Mouse (Mus musculus) mouse trophoblast stem cell (cell line): ENCODE measurements at regions not wholly inside any gene's neighbourhood (a gene's known extent, or its start where the extent isn't known, plus 50 kb on each side); places are given as distances from the start of the nearest gene placed in this dataset.

Experiments used
- in situ Hi-C, 2 experiments: fragments of 300-500 bp; cut with MseI, MboI; formaldehyde crosslinking; loops; 2 replicates in 1 of 2; 3 replicates in 1 of 2; pipeline ENCODE4 v1.15.1; 2025

GRCm38 (mm10) chr5:112012505-112013164, 239.7 kb downstream of the Cryba4 start:
- in situ Hi-C loops: no loop called here

GRCm38 (mm10) chr5:112018925-112019324, 233.4 kb downstream of the Cryba4 start:
- in situ Hi-C loops: no loop called here

- in situ Hi-C loops: no loop called here
Observed at GRCm38 (mm10) chr5:112020882-112021281, 231.4 kb downstream of the Cryba4 start.

GRCm38 (mm10) chr5:112029955-112030354, 222.4 kb downstream of the Cryba4 start:
- in situ Hi-C loops: no loop called here

GRCm38 (mm10) chr5:112032036-112032435, 220.3 kb downstream of the Cryba4 start:
- in situ Hi-C loops: no loop called here

GRCm38 (mm10) chr5:112035426-112035825, 216.9 kb downstream of the Cryba4 start:
- in situ Hi-C loops: no loop called here

GRCm38 (mm10) chr5:112037080-112037479, 215.2 kb downstream of the Cryba4 start:
- in situ Hi-C loops: no loop called here

GRCm38 (mm10) chr5:112039645-112040372, 212.5 kb downstream of the Cryba4 start:
- in situ Hi-C loops: no loop called here

- in situ Hi-C loops: no loop called here
Observed at GRCm38 (mm10) chr5:112040678-112041077, 211.6 kb downstream of the Cryba4 start.

GRCm38 (mm10) chr5:112041285-112041684, 211.0 kb downstream of the Cryba4 start:
- in situ Hi-C loops: no loop called here

GRCm38 (mm10) chr5:112042236-112042635, 210.1 kb downstream of the Cryba4 start:
- in situ Hi-C loops: no loop called here

GRCm38 (mm10) chr5:112050046-112050782, 202.1 kb downstream of the Cryba4 start:
- in situ Hi-C loops: no loop called here

GRCm38 (mm10) chr5:112050906-112051305, 201.4 kb downstream of the Cryba4 start:
- in situ Hi-C loops: no loop called here

GRCm38 (mm10) chr5:112051786-112052185, 200.5 kb downstream of the Cryba4 start:
- in situ Hi-C loops: no loop called here

GRCm38 (mm10) chr5:112053600-112054155, 198.6 kb downstream of the Cryba4 start:
- in situ Hi-C loops: no loop called here

- in situ Hi-C loops: no loop called here
Observed at GRCm38 (mm10) chr5:112055018-112055417, 197.3 kb downstream of the Cryba4 start.

GRCm38 (mm10) chr5:112069917-112070316, 182.4 kb downstream of the Cryba4 start:
- in situ Hi-C loops: no loop called here

- in situ Hi-C loops: no loop called here
Observed at GRCm38 (mm10) chr5:112072456-112072855, 179.9 kb downstream of the Cryba4 start.

GRCm38 (mm10) chr5:112077097-112077496, 175.2 kb downstream of the Cryba4 start:
- in situ Hi-C loops: no loop called here

GRCm38 (mm10) chr5:112077840-112078600, 174.3 kb downstream of the Cryba4 start:
- in situ Hi-C loops: no loop called here

- in situ Hi-C loops: no loop called here
Observed at GRCm38 (mm10) chr5:112081006-112081405, 171.3 kb downstream of the Cryba4 start.
